ENCODE assay signal across 18 mouse cellular contexts in genomic region chr2:173028508-173029031, GRCm38 (mm10). TPM values are rescaled to one million over a fixed set of nuclear protein-coding genes. Genes with fewer than 3 reads are reported as not detected.
DNase-seq lines count a peak whose midpoint lies in the region; ATAC-seq and TF ChIP-seq lines count a peak whose summit lies in the region.
"Had no signal": no experiment of that assay in that cellular context is flagged by ENCODE, and none has a peak within 500 bp of the region (broad histone marks: within the 10 kb centered on the region; RNA-seq: fewer than 3 reads in every experiment).

No protein-coding gene starts in this region.

- no peaks in the 10 kb centered on the region for H3K9me3 ChIP-seq in embryonic facial prominence, embryonic 13.5 days
- no peaks in the 10 kb centered on the region for H3K9me3 ChIP-seq in embryonic facial prominence, embryonic 10.5 days
- no peaks in the 10 kb centered on the region for H3K9me3 ChIP-seq in heart, embryonic 16.5 days (replicated peaks; ENCODE audit: control insufficient read depth, low read length)
- H3K9me3 ChIP-seq in lung, embryonic 16.5 days (ENCODE audit: control insufficient read depth, low read length) = no peaks in the 10 kb centered on the region
- no peaks in the 10 kb centered on the region for H3K9me3 ChIP-seq in liver, embryonic 14.5 days (ENCODE audit: control insufficient read depth, low read length)
- H3K9me3 ChIP-seq in forebrain, embryonic 10.5 days = no peaks in the 10 kb centered on the region
- H3K9me3 ChIP-seq: embryonic facial prominence, embryonic 12.5 days; hindbrain, embryonic 12.5 days had no signal

- no peaks in the 10 kb centered on the region for H3K27me3 ChIP-seq in embryonic facial prominence, embryonic 13.5 days
- no peaks in the 10 kb centered on the region for H3K27me3 ChIP-seq in embryonic facial prominence, embryonic 10.5 days (replicated peaks; ENCODE audit: low read depth, poor library complexity, severe bottlenecking)
- H3K27me3 ChIP-seq in heart, embryonic 16.5 days (ENCODE audit: control insufficient read depth, insufficient read depth, low read length) = no peaks in the 10 kb centered on the region
- no peaks in the 10 kb centered on the region for H3K27me3 ChIP-seq in lung, embryonic 16.5 days (ENCODE audit: control insufficient read depth, insufficient read depth, low read depth, low read length)
- no peaks in the 10 kb centered on the region for H3K27me3 ChIP-seq in liver, embryonic 14.5 days (ENCODE audit: control insufficient read depth, insufficient read depth, low read length)
- no peaks in the 10 kb centered on the region for H3K27me3 ChIP-seq in forebrain, embryonic 10.5 days (ENCODE audit: poor library complexity, severe bottlenecking)
- H3K27me3 ChIP-seq: embryonic facial prominence, embryonic 12.5 days; hindbrain, embryonic 12.5 days had no signal

- H3K4me3 ChIP-seq in embryonic facial prominence, embryonic 13.5 days = no peak overlapping the region
- no peak overlapping the region for H3K4me3 ChIP-seq in embryonic facial prominence, embryonic 10.5 days
- no peak overlapping the region for H3K4me3 ChIP-seq in heart, embryonic 16.5 days (ENCODE audit: low read length)
- H3K4me3 ChIP-seq in lung, embryonic 16.5 days (ENCODE audit: low read length) = no peak overlapping the region
- H3K4me3 ChIP-seq in liver, embryonic 14.5 days (ENCODE audit: insufficient read depth in 1 of 2, low read depth in 2 of 2, low read length in 2 of 2) = peak overlapping the region in 1 of 2 experiments; percentile 88; a peak in 2 of 4 replicates
- no peak overlapping the region for H3K4me3 ChIP-seq in forebrain, embryonic 10.5 days
- H3K4me3 ChIP-seq: embryonic facial prominence, embryonic 12.5 days; hindbrain, embryonic 12.5 days had no signal

- 0 out of 2 replicates have a peak overlapping the region, but pooled peaks have one; percentile 51 for H3K9ac ChIP-seq in embryonic facial prominence, embryonic 13.5 days
- H3K9ac ChIP-seq in heart, embryonic 16.5 days (ENCODE audit: low read length) = peak overlapping the region; percentile 13; the same call in 1 of the 2 replicates
- no peak overlapping the region for H3K9ac ChIP-seq in lung, embryonic 16.5 days (ENCODE audit: low read length)
- H3K9ac ChIP-seq in liver, embryonic 14.5 days (replicated peaks) = peak overlapping the region; percentile 38
- H3K9ac ChIP-seq: embryonic facial prominence, embryonic 12.5 days; hindbrain, embryonic 12.5 days had no signal

- H3K27ac ChIP-seq in embryonic facial prominence, embryonic 13.5 days = no peak overlapping the region
- H3K27ac ChIP-seq in embryonic facial prominence, embryonic 10.5 days (replicated peaks) = no peak overlapping the region
- no peak overlapping the region for H3K27ac ChIP-seq in heart, embryonic 16.5 days (ENCODE audit: low read length)
- H3K27ac ChIP-seq in lung, embryonic 16.5 days (ENCODE audit: low read length) = 0 out of 2 replicates have a peak overlapping the region, but pooled peaks have one; percentile 5
- peak overlapping the region; percentile 54 for H3K27ac ChIP-seq in liver, embryonic 14.5 days
- no peak overlapping the region for H3K27ac ChIP-seq in forebrain, embryonic 10.5 days
- H3K27ac ChIP-seq: embryonic facial prominence, embryonic 12.5 days; hindbrain, embryonic 12.5 days had no signal

- DNase-seq in embryonic facial prominence, embryonic 10.5 days (ENCODE audit: low spot score) = no peak
- DNase-seq in heart, adult 8-10 months (ENCODE audit: low spot score) = no peak
- DNase-seq in lung, postnatal 14 days = no peak
- DNase-seq in liver, embryonic 14.5 days (ENCODE audit: low read depth in 3 of 3, low spot score in 3 of 3) = no peak
- DNase-seq in forebrain, embryonic 10.5 days (ENCODE audit: extremely low spot score, low spot score) = no peak
- DNase-seq: cerebellum, postnatal 10 days; kidney, adult 9 months; lung, adult 2 months; retina, postnatal 1 day had no signal

- TF ChIP-seq EP300 in liver, embryonic 14.5 days (IDR thresholded peaks at IDR 0.05; ENCODE audit: low read depth) = no peak

- peaks cover 49% of the 10 kb centered on the region for H3K4me1 ChIP-seq in embryonic facial prominence, embryonic 13.5 days
- peaks cover 51% of the 10 kb centered on the region for H3K4me1 ChIP-seq in embryonic facial prominence, embryonic 10.5 days
- H3K4me1 ChIP-seq in heart, embryonic 16.5 days (ENCODE audit: control insufficient read depth, insufficient read depth, low read length) = peaks cover 71% of the 10 kb centered on the region
- peaks cover 44% of the 10 kb centered on the region for H3K4me1 ChIP-seq in lung, embryonic 16.5 days (replicated peaks; ENCODE audit: control insufficient read depth, insufficient read depth, low read length)
- peaks cover 65 to 86% of the 10 kb centered on the region in 2 experiments for H3K4me1 ChIP-seq in liver, embryonic 14.5 days (replicated peaks; ENCODE audit: control insufficient read depth in 2 of 2, insufficient read depth in 2 of 2, low read length in 1 of 2)
- peaks cover 56% of the 10 kb centered on the region for H3K4me1 ChIP-seq in forebrain, embryonic 10.5 days

- no peak for ATAC-seq in embryonic facial prominence, embryonic 13.5 days (ENCODE audit: insufficient number of reproducible peaks, insufficient read depth, low FRiP score, low TSS enrichment, low read depth)
- no peak for ATAC-seq in heart, embryonic 16.5 days (replicated peaks; ENCODE audit: extremely low read depth, insufficient read depth, low FRiP score)
- no peak for ATAC-seq in lung, embryonic 16.5 days (ENCODE audit: low read depth)
- no peak for ATAC-seq in liver, embryonic 14.5 days (ENCODE audit: insufficient read depth)
- ATAC-seq: forebrain, embryonic 14.5 days had no signal

- 0 out of 2 replicates have a peak, but pooled peaks have one; percentile 8 for TF ChIP-seq CTCF in liver, embryonic 14.5 days (IDR thresholded peaks at IDR 0.05; ENCODE audit: low read depth)

- 86% methylated on average over 3 of the region's 3 CpGs for WGBS in embryonic facial prominence, embryonic 13.5 days
- WGBS in embryonic facial prominence, embryonic 10.5 days = 87% methylated on average over 3 of the region's 3 CpGs
- 90% methylated on average over 3 of the region's 3 CpGs for WGBS in heart, embryonic 16.5 days
- 82% methylated on average over 3 of the region's 3 CpGs for WGBS in lung, embryonic 16.5 days
- WGBS in liver, embryonic 14.5 days (ENCODE audit: insufficient replicate concordance) = 81% methylated on average over 3 of the region's 3 CpGs
- WGBS in forebrain, embryonic 10.5 days = 90% methylated on average over 3 of the region's 3 CpGs

- peaks cover 76% of the 10 kb centered on the region for H3K36me3 ChIP-seq in embryonic facial prominence, embryonic 13.5 days
- peaks cover 100% of the 10 kb centered on the region for H3K36me3 ChIP-seq in embryonic facial prominence, embryonic 10.5 days (replicated peaks)
- peaks cover 57% of the 10 kb centered on the region for H3K36me3 ChIP-seq in heart, embryonic 16.5 days (ENCODE audit: control insufficient read depth, insufficient read depth)
- H3K36me3 ChIP-seq in lung, embryonic 16.5 days (ENCODE audit: control insufficient read depth, insufficient read depth, low read length) = peaks cover 6% of the 10 kb centered on the region; the same call in 1 of the 2 replicates
- peaks cover 100% of the 10 kb centered on the region for H3K36me3 ChIP-seq in liver, embryonic 14.5 days (replicated peaks; ENCODE audit: control insufficient read depth, insufficient read depth, low read depth)
- H3K36me3 ChIP-seq in forebrain, embryonic 10.5 days (replicated peaks) = peaks cover 100% of the 10 kb centered on the region

- H3K4me2 ChIP-seq in embryonic facial prominence, embryonic 13.5 days = no peak overlapping the region; the same call in 1 of the 2 replicates
- H3K4me2 ChIP-seq in heart, embryonic 16.5 days (ENCODE audit: low read depth, low read length) = no peak overlapping the region
- H3K4me2 ChIP-seq in lung, embryonic 16.5 days (ENCODE audit: low read depth, low read length) = no peak overlapping the region
- peak overlapping the region; percentile 77 for H3K4me2 ChIP-seq in liver, embryonic 14.5 days (ENCODE audit: low read depth)
- H3K4me2 ChIP-seq: hindbrain, embryonic 12.5 days had no signal

RNA-seq across cellular contexts. Expression of gene Rbm38, which starts 8.3 kb away (rescaled TPM):
- polyA plus RNA-seq in embryonic facial prominence, embryonic 13.5 days (2015; fragmentation: Nextera tagmentation; extraction: Ambion mirVana) = 24.2 and 25.8 TPM in 2 replicates
- 85.7 and 95.6 TPM in 2 replicates for polyA plus RNA-seq in embryonic facial prominence, embryonic 10.5 days (2016; fragmentation: Nextera tagmentation; extraction: Ambion mirVana)
- 130 and 146 TPM in 2 replicates for polyA plus RNA-seq in heart, embryonic 16.5 days (2015; fragmentation: Nextera tagmentation; extraction: Ambion mirVana)
- total RNA-seq in heart, adult 8-10 months (2022) = 100 to 1,000 TPM; 143 to 197 (median 166) TPM
- polyA plus RNA-seq in lung, embryonic 16.5 days (2015; fragmentation: Nextera tagmentation; extraction: Ambion mirVana) = 30.8 and 34.3 TPM in 2 replicates
- polyA plus RNA-seq in liver, embryonic 14.5 days (2012; rRNA removed) = 274 and 315 TPM in 2 replicates
- 270 and 320 TPM in 2 replicates for polyA plus RNA-seq in liver, embryonic 14.5 days (2014; fragmentation: Nextera tagmentation; extraction: Ambion mirVana)
- polyA plus RNA-seq in forebrain, embryonic 10.5 days (2016; fragmentation: Nextera tagmentation; extraction: Ambion mirVana) = 119 and 123 TPM in 2 replicates

RNA-seq across cellular contexts. Expression of gene Rae1, which starts 28.7 kb away (rescaled TPM):
- polyA plus RNA-seq in embryonic facial prominence, embryonic 13.5 days (2015; fragmentation: Nextera tagmentation; extraction: Ambion mirVana) = 137 and 148 TPM in 2 replicates
- polyA plus RNA-seq in embryonic facial prominence, embryonic 10.5 days (2016; fragmentation: Nextera tagmentation; extraction: Ambion mirVana) = 176 and 179 TPM in 2 replicates
- 95.8 and 103 TPM in 2 replicates for polyA plus RNA-seq in heart, embryonic 16.5 days (2015; fragmentation: Nextera tagmentation; extraction: Ambion mirVana)
- total RNA-seq in heart, adult 8-10 months (2022) = 10 to 100 TPM; 20.2 to 24.8 (median 23.0) TPM
- 104 and 109 TPM in 2 replicates for polyA plus RNA-seq in lung, embryonic 16.5 days (2015; fragmentation: Nextera tagmentation; extraction: Ambion mirVana)
- 39.4 and 45.9 TPM in 2 replicates for polyA plus RNA-seq in liver, embryonic 14.5 days (2012; rRNA removed)
- polyA plus RNA-seq in liver, embryonic 14.5 days (2014; fragmentation: Nextera tagmentation; extraction: Ambion mirVana) = 65.3 and 71.1 TPM in 2 replicates
- polyA plus RNA-seq in forebrain, embryonic 10.5 days (2016; fragmentation: Nextera tagmentation; extraction: Ambion mirVana) = 168 TPM in 2 replicates

RNA-seq across cellular contexts. Expression of gene Spo11, which starts 51.1 kb away (rescaled TPM):
- 2.8 and 3.9 TPM in 2 replicates for polyA plus RNA-seq in embryonic facial prominence, embryonic 13.5 days (2015; fragmentation: Nextera tagmentation; extraction: Ambion mirVana)
- polyA plus RNA-seq in embryonic facial prominence, embryonic 10.5 days (2016; fragmentation: Nextera tagmentation; extraction: Ambion mirVana) = 0.26 and 0.46 TPM in 2 replicates
- 0.69 and 1.6 TPM in 2 replicates for polyA plus RNA-seq in heart, embryonic 16.5 days (2015; fragmentation: Nextera tagmentation; extraction: Ambion mirVana)
- not detected for total RNA-seq in heart, adult 8-10 months (2022)
- polyA plus RNA-seq in lung, embryonic 16.5 days (2015; fragmentation: Nextera tagmentation; extraction: Ambion mirVana) = 0.21 and 0.30 TPM in 2 replicates
- 0.01 and 0.03 TPM in 2 replicates for polyA plus RNA-seq in liver, embryonic 14.5 days (2012; rRNA removed)
- not detected in 2 replicates for polyA plus RNA-seq in liver, embryonic 14.5 days (2014; fragmentation: Nextera tagmentation; extraction: Ambion mirVana)
- polyA plus RNA-seq in forebrain, embryonic 10.5 days (2016; fragmentation: Nextera tagmentation; extraction: Ambion mirVana) = 0.42 and 0.73 TPM in 2 replicates
- total RNA-seq: adrenal gland, postnatal 10 days; layer of hippocampus, adult 18-20 months; megakaryocyte progenitor cell, adult 5-6 weeks had no signal

Comparison
In these comparisons a context has a peak if more than half of its experiments do, and no peak if none do; other contexts are left out.
1. H3K27ac ChIP-seq: peak in lung, embryonic 16.5 days (single experiment) and liver, embryonic 14.5 days (single experiment); none in embryonic facial prominence, embryonic 13.5 days (single experiment), embryonic facial prominence, embryonic 10.5 days (single experiment), heart, embryonic 16.5 days (single experiment) and forebrain, embryonic 10.5 days (single experiment).